Mouse (Mus musculus) heart, adult 2 months (tissue): ENCODE results near the gene Arhgap42.

Experiments
- CTCF ChIP-seq: fragments of 200-600 bp; IDR thresholded peaks from 2 replicates; pipeline ENCODE4 v1.8.1; 2022; ENCODE audit warnings: antibody characterized with exemption, mild to moderate bottlenecking, moderate library complexity
- POLR2A ChIP-seq: fragments of 200-500 bp; IDR thresholded peaks from 2 replicates; pipeline ENCODE4 v1.6.1; 2011; ENCODE audit warnings: mild to moderate bottlenecking, low read depth, low read length, control low read depth; ENCODE audit not compliant: insufficient read depth

- peak; percentile 45 for TF ChIP-seq POLR2A
- TF ChIP-seq CTCF = peak; percentile 76
These were observed at the start of gene Arhgap42 for GRCm38 (mm10) chr9:9238438-9239391.
